Mouse (Mus musculus) embryonic stem cell, embryonic (primary cell): ENCODE data around the gene Wfdc1.

Experiments used
- CTCF ChIA-PET, 4 experiments: fragments of 300-600 bp in 2 of 4; fragments of 350-600 bp in 2 of 4; sonication (Branson Sonifier 250); formaldehyde crosslinking; loops; one replicate each; lab custom pipeline; 2022; ENCODE audit warnings: inconsistent platforms in 2 of 4; lab: Charles Lee
- POLR2A ChIA-PET, 4 experiments: fragments of 300-600 bp in 2 of 4; fragments of 350-600 bp in 2 of 4; sonication (Branson Sonifier 250); formaldehyde crosslinking; loops; one replicate each; lab custom pipeline; 2022; ENCODE audit warnings: antibody characterized with exemption in 4 of 4, inconsistent platforms in 1 of 4; lab: Charles Lee

Gene Wfdc1

GRCm38 (mm10) chr8:119632909-119633308 lies 33.3 kb upstream of the Wfdc1 start:
- POLR2A ChIA-PET, result interaction anchor here in 3 of 4 experiments (0.6 to 2.6 kb wide), 18 partner anchors 8 to 618 kb away, joined by 3 to 16 read pairs (median 4); partner anchors contain the start of genes Mbtps1 (in 2 of the 3), Taf1c (in 2 of the 3), Adad2 (in 1 of the 3) and Tldc1 (in 1 of the 3)

GRCm38 (mm10) chr8:119634616-119635336 lies 31.4 kb upstream of the Wfdc1 start:
- POLR2A ChIA-PET, result interaction anchor here in 3 of 4 experiments (0.6 to 1.8 kb wide), 5 partner anchors 10 to 281 kb away, joined by 3 to 5 read pairs (median 4); no protein-coding TSS in a partner anchor
- CTCF ChIA-PET, result interaction anchor here (0.6 to 2.1 kb wide), 8 partner anchors 21 to 223 kb away, joined by 3 to 11 read pairs (median 3); no protein-coding TSS in a partner anchor

More at GRCm38 (mm10) chr8:119632909-119633308, 33.3 kb upstream of the Wfdc1 start:
- CTCF ChIA-PET, result interaction anchor here (0.6 to 2.6 kb wide), 12 partner anchors 28 to 220 kb away, joined by 3 to 11 read pairs (median 4); partner anchors contain the start of gene Taf1c (in 1 of the 4)

GRCm38 (mm10) chr8:119635378-119635777 lies 30.8 kb upstream of the Wfdc1 start, which contains the start of gene Kcng4:
Gene Kcng4, minus strand, starts transcription at chr8:119635680.
- POLR2A ChIA-PET, result interaction anchor here in 3 of 4 experiments (0.6 to 1.8 kb wide), 5 partner anchors 9 to 984 kb away, joined by 3 to 17 read pairs (median 4); no protein-coding TSS in a partner anchor
- CTCF ChIA-PET, result interaction anchor here (0.6 to 2.1 kb wide), 9 partner anchors 21 to 275 kb away, joined by 3 to 11 read pairs (median 4); no protein-coding TSS in a partner anchor

GRCm38 (mm10) chr8:119635958-119636357 lies 30.2 kb upstream of the Wfdc1 start:
- ChIA-PET POLR2A (interaction anchor here in 3 of 4 experiments (0.6 to 1.8 kb wide), 4 partner anchors 11 to 983 kb away, joined by 3 to 17 read pairs (median 4); partner anchors contain the start of gene Mbtps1 (in 1 of the 3)), CTCF (interaction anchor here in 3 of 4 experiments (0.6 to 2.1 kb wide), 10 partner anchors 10 to 276 kb away, joined by 3 to 11 read pairs (median 4); no protein-coding TSS in a partner anchor)

GRCm38 (mm10) chr8:119636766-119637165 lies 29.4 kb upstream of the Wfdc1 start:
- POLR2A ChIA-PET, result interaction anchor here in 1 of 4 experiments (1.3 kb wide), 1 partner anchor 78 kb away, joined by 3 read pairs; the partner anchor contains the start of gene Mbtps1
- CTCF ChIA-PET, result interaction anchor here in 3 of 4 experiments (0.6 to 1.3 kb wide), 3 partner anchors 11 to 33 kb away, joined by 3 to 4 read pairs (median 3); no protein-coding TSS in a partner anchor

GRCm38 (mm10) chr8:119637381-119637780 lies 28.8 kb upstream of the Wfdc1 start:
- CTCF ChIA-PET, result no interaction called here
- POLR2A ChIA-PET, result interaction anchor here in 1 of 4 experiments (0.6 to 0.9 kb wide), 2 partner anchors 123 to 136 kb away, joined by 3 read pairs; partner anchors contain the start of gene Slc38a8

DNA sequence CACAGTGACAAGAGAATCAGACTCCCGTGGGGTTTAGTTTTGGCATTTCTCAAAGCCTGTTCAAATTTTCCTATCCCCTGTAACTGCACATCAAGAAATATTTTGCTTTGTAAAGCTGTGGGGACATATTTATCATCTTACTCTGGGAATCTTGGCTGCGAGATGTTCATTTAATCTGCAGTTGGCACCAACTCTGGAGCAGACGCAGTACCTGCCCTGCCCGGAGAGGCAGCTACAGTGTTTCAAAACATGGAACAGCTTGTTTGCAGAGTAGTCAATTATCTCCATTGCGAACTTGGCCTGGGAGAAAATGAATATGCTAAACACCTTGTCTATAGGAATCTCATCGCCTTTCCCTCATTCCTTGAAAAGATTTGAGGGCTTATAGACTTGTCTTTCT lies 27.9 kb upstream of the Wfdc1 start:
- POLR2A ChIA-PET, result interaction anchor here in 1 of 4 experiments (0.9 kb wide), 1 partner anchor 137 kb away, joined by 3 read pairs; the partner anchor contains the start of gene Slc38a8
- CTCF ChIA-PET, result interaction anchor here in 2 of 4 experiments (0.5 to 1.1 kb wide), 2 partner anchors 9 to 10 kb away, joined by 3 read pairs; no protein-coding TSS in a partner anchor

- POLR2A ChIA-PET, result interaction anchor here in 2 of 4 experiments (0.7 to 1.0 kb wide), 2 partner anchors 17 to 213 kb away, joined by 3 read pairs; no protein-coding TSS in a partner anchor
- CTCF ChIA-PET, result interaction anchor here in 3 of 4 experiments (0.6 to 1.5 kb wide), 6 partner anchors 14 to 895 kb away, joined by 3 to 6 read pairs (median 4); no protein-coding TSS in a partner anchor
Observed at GRCm38 (mm10) chr8:119639798-119640197, 26.4 kb upstream of the Wfdc1 start.

GRCm38 (mm10) chr8:119641058-119641457 lies 25.1 kb upstream of the Wfdc1 start:
- ChIA-PET CTCF (interaction anchor here in 1 of 4 experiments (0.7 to 1.7 kb wide), 3 partner anchors 15 to 541 kb away, joined by 3 to 6 read pairs (median 3); no protein-coding TSS in a partner anchor), POLR2A (no interaction called here)

DNA sequence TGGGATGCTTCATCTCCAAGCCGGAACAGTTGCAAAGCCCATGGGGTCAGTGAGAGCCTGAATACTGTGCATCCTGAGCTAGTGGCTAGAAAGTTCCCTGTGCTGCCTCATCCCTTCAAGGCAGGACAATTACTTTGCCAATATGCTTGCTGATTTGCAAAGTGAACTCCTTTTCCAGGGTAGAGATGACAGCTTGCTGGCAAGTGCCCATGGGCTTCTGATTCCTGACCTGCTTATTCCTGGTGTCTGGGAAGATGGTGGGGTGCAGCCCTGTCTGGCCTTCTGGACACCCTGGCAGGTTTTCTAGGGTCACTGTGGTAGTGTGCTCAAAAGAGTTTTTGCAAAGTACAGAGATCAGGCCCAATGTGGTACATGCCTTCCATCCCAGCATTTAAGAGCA lies 23.2 kb upstream of the Wfdc1 start:
- ChIA-PET POLR2A (interaction anchor here in 1 of 4 experiments (0.6 kb wide), 1 partner anchor 1813 kb away, joined by 3 read pairs; no protein-coding TSS in a partner anchor), CTCF (interaction anchor here in 2 of 4 experiments (0.6 to 1.0 kb wide), 3 partner anchors 26 to 199 kb away, joined by 3 read pairs; no protein-coding TSS in a partner anchor)

DNA sequence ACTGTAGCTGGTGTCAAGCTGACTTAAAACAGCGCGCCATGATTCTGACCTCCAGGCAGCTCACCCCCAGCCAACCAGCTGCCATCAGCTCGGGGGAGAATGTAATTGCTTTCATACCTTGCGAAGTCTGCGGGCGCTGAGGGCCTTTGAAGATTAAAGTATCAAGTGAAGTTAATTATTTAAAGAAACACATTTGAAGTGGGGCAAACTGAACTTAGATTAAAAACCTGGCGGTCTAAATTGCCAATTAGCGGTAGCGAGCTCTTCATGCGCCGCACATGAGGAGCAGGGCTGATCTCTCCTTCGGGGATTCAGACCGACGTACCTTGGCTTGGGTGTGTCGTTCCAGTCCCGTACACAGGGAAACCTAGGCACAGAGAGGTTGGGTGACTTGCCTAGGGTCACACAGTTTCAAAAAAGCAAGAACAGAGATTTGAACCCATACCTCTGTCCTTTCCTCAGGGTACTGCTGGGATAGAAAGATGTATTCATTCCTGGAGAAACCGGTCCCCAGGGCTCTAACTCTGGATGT lies 21.7 kb upstream of the Wfdc1 start:
- ChIA-PET CTCF (interaction anchor here in 3 of 4 experiments (0.7 to 1.8 kb wide), 10 partner anchors 12 to 328 kb away, joined by 3 to 10 read pairs (median 4); no protein-coding TSS in a partner anchor), POLR2A (interaction anchor here (0.6 to 1.8 kb wide), 6 partner anchors 9 to 290 kb away, joined by 3 to 5 read pairs (median 4); partner anchors contain the start of genes Mbtps1 (in 2 of the 4) and Kcng4 (in 1 of the 4))

- POLR2A ChIA-PET, result interaction anchor here in 2 of 4 experiments (1.2 to 1.8 kb wide), 3 partner anchors 24 to 87 kb away, joined by 3 to 5 read pairs (median 4); partner anchors contain the start of gene Mbtps1 (in 2 of the 2)
- CTCF ChIA-PET, result interaction anchor here in 3 of 4 experiments (0.9 to 1.8 kb wide), 9 partner anchors 12 to 233 kb away, joined by 3 to 10 read pairs (median 4); no protein-coding TSS in a partner anchor
Observed at GRCm38 (mm10) chr8:119644981-119645597, 21.1 kb upstream of the Wfdc1 start.

DNA sequence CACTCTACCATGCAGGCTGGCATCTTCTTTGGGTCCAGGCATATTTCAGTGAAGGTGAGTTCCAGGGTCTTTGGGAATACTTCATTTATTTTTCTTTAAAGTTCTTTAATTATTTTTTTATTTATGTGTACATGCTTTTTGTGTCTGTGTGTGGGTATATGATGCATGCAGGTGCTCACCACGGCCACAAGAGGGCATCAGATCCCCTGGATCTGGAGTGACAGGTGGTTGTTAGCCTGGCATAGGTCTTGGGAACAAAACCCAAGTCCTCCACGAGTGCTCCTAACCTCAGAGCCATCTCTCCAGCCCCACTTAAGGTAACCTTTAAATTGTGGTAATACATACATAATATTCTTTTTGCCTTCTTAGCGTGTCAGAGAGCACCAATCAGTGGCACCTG lies 20.0 kb upstream of the Wfdc1 start:
- POLR2A ChIA-PET, result no interaction called here
- CTCF ChIA-PET, result interaction anchor here in 2 of 4 experiments (0.6 to 1.3 kb wide), 3 partner anchors 30 to 595 kb away, joined by 3 to 4 read pairs (median 3); no protein-coding TSS in a partner anchor

DNA sequence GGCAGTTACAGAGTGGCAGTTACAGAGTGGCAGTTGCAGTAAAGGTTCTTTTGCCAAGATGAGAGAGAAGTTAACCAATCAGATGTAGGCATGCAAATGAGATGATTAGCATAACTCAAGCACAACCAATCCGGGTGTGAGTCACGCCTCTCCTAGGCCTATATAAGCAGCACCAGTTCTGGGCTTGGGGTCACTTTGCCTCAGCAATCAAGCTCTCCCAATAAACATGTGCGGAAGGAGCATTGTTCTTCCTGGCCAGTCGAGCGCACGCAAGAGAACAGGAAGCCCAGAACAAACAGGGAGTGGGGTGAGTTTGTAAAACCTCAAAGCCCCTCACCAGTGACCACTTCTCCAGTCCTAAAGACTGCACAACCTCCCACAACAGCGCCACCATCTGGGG lies 19.3 kb upstream of the Wfdc1 start:
- ChIA-PET POLR2A (interaction anchor here in 1 of 4 experiments (1.2 kb wide), 1 partner anchor 88 kb away, joined by 3 read pairs; the partner anchor contains the start of gene Mbtps1), CTCF (interaction anchor here (0.6 to 1.5 kb wide), 4 partner anchors 22 to 234 kb away, joined by 3 read pairs; no protein-coding TSS in a partner anchor)

DNA sequence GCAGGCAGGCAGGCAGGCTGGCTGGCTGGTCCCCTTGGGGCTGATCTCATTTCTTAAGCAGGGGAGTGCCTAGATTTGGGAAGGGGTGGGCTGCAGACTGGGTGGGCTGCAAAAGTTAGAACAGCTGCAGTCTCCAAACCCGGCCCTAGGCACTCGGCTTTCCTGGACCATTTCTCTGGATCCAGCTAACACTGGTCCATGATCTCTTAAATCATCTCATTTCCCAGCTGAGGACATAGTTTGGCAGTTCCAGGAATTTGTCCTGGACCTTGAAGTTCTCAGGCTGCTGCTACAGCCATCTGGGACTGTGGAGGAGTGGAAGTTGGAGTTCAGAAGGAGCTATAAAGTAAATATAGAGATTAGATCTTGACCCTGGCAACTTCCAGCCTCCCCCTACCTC lies 14.8 kb upstream of the Wfdc1 start:
- CTCF ChIA-PET, result interaction anchor here in 2 of 4 experiments (0.6 to 3.3 kb wide), 5 partner anchors 18 to 1468 kb away, joined by 4 to 9 read pairs (median 4); no protein-coding TSS in a partner anchor
- POLR2A ChIA-PET, result interaction anchor here in 2 of 4 experiments (0.6 to 1.1 kb wide), 4 partner anchors 93 to 250 kb away, joined by 3 to 4 read pairs (median 3); partner anchors contain the start of gene Mbtps1 (in 1 of the 2)

GRCm38 (mm10) chr8:119656709-119657464 lies 9.3 kb upstream of the Wfdc1 start:
- POLR2A ChIA-PET, result interaction anchor here in 1 of 4 experiments (0.7 kb wide), 1 partner anchor 651 kb away, joined by 3 read pairs; no protein-coding TSS in a partner anchor
- CTCF ChIA-PET, result interaction anchor here (0.6 to 6.9 kb wide), 18 partner anchors 12 to 276 kb away, joined by 3 to 54 read pairs (median 4); partner anchors contain the start of gene Kcng4 (in 1 of the 4)
